ENCODE assay signal across 23 mouse cellular contexts in the genomic region with DNA sequence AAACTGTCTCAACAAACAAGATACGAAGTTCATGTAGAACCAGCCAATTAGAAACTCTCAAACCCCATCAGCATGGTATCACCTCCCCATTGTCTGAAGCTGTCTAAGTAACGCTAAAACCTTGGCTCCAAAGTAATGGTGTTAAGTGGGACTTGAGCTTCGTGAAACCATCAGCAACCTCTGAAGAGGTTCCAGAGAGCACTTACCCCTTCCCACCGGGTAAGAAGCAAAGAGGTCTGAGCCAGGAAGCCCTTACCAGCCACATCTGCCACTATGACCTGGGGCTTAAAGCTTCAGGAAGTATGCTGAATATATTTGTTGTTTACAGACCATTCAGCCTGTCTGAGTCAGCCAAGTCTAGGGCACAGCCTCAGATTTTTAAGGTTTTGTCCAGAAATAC. TPM values are rescaled to one million over a fixed set of nuclear protein-coding genes. Genes with fewer than 3 reads are reported as not detected.
A peak's percentile ranks its signal among the peaks of the same experiment; 100 is the strongest.
DNase-seq lines count a peak whose midpoint lies in the region; ATAC-seq and TF ChIP-seq lines count a peak whose summit lies in the region.
"Had no signal": no experiment of that assay in that cellular context is flagged by ENCODE, and none has a peak within 500 bp of the region (broad histone marks: within the 10 kb centered on the region; RNA-seq: fewer than 3 reads in every experiment).

No protein-coding gene starts in this region.

- ATAC-seq in embryonic facial prominence, embryonic 13.5 days (ENCODE audit: insufficient number of reproducible peaks, insufficient read depth, low FRiP score, low TSS enrichment, low read depth), result no peak
- peak; percentile 69 for ATAC-seq in lung, postnatal 0 days
- no peak for ATAC-seq in midbrain, embryonic 13.5 days
- no peak for ATAC-seq in midbrain, embryonic 16.5 days
- ATAC-seq: activated CD4-positive, CD25-positive, alpha-beta regulatory T cell, adult 4 months; CD4-positive, CD25-positive, alpha-beta regulatory T cell, adult 4 months; forebrain, embryonic 13.5 days; forebrain, embryonic 15.5 days; forebrain, postnatal 0 days; Patski had no signal

- H3K36me3 ChIP-seq in embryonic facial prominence, embryonic 13.5 days, result peaks cover 66% of the 10 kb centered on the region
- H3K36me3 ChIP-seq in embryonic facial prominence, embryonic 10.5 days (replicated peaks), result peaks cover 79% of the 10 kb centered on the region
- peaks cover 15% of the 10 kb centered on the region; the same call in 1 of the 2 replicates for H3K36me3 ChIP-seq in lung, postnatal 0 days (ENCODE audit: insufficient read depth, low read length)
- peaks cover 60% of the 10 kb centered on the region for H3K36me3 ChIP-seq in midbrain, embryonic 13.5 days
- peaks cover 15% of the 10 kb centered on the region for H3K36me3 ChIP-seq in midbrain, embryonic 16.5 days (ENCODE audit: control insufficient read depth, insufficient read depth, low read length)

- WGBS in embryonic facial prominence, embryonic 13.5 days, result 81% methylated on average over 4 of the region's 4 CpGs
- WGBS in embryonic facial prominence, embryonic 10.5 days, result 80% methylated on average over 4 of the region's 4 CpGs
- WGBS in lung, postnatal 0 days, result 55% methylated on average over 4 of the region's 4 CpGs
- WGBS in midbrain, embryonic 13.5 days, result 82% methylated on average over 4 of the region's 4 CpGs
- WGBS in midbrain, embryonic 16.5 days, result 91% methylated on average over 4 of the region's 4 CpGs

- no peak overlapping the region for H3K4me2 ChIP-seq in embryonic facial prominence, embryonic 13.5 days
- no peak overlapping the region for H3K4me2 ChIP-seq in lung, postnatal 0 days (replicated peaks; ENCODE audit: low read depth, low read length)
- H3K4me2 ChIP-seq in midbrain, embryonic 13.5 days (replicated peaks), result no peak overlapping the region
- H3K4me2 ChIP-seq in midbrain, embryonic 16.5 days (ENCODE audit: low read length), result no peak overlapping the region
- H3K4me2 ChIP-seq: forebrain, embryonic 13.5 days; forebrain, embryonic 15.5 days had no signal

- no peak overlapping the region for H3K27ac ChIP-seq in embryonic facial prominence, embryonic 13.5 days
- no peak overlapping the region for H3K27ac ChIP-seq in embryonic facial prominence, embryonic 10.5 days (replicated peaks)
- H3K27ac ChIP-seq in lung, postnatal 0 days (ENCODE audit: low read length), result no peak overlapping the region
- no peak overlapping the region for H3K27ac ChIP-seq in midbrain, embryonic 13.5 days
- H3K27ac ChIP-seq in midbrain, embryonic 16.5 days (ENCODE audit: low read length), result no peak overlapping the region
- H3K27ac ChIP-seq: forebrain, embryonic 13.5 days; forebrain, embryonic 15.5 days had no signal

- H3K9me3 ChIP-seq in embryonic facial prominence, embryonic 13.5 days, result no peaks in the 10 kb centered on the region
- H3K9me3 ChIP-seq in embryonic facial prominence, embryonic 10.5 days, result no peaks in the 10 kb centered on the region
- H3K9me3 ChIP-seq in lung, postnatal 0 days (ENCODE audit: low read length), result no peaks in the 10 kb centered on the region
- no peaks in the 10 kb centered on the region for H3K9me3 ChIP-seq in midbrain, embryonic 13.5 days
- no peaks in the 10 kb centered on the region for H3K9me3 ChIP-seq in midbrain, embryonic 16.5 days (replicated peaks; ENCODE audit: control insufficient read depth, low read length, poor library complexity, severe bottlenecking)
- H3K9me3 ChIP-seq: forebrain, embryonic 15.5 days; G1E had no signal

- no peak for DNase-seq in embryonic facial prominence, embryonic 10.5 days (ENCODE audit: low spot score)
- peak; percentile 88 for DNase-seq in lung, postnatal 0 days (ENCODE audit: low spot score)
- no peak for DNase-seq in lung, postnatal 4 days
- DNase-seq: adrenal gland, adult 8-10 months; adrenal gland, postnatal 14 days; adrenal gland, postnatal 36 days; B cell, adult 2 months; cerebellum, adult 11-12 months; cerebellum, adult 2 months; cerebellum, adult 9-10 months; cerebellum, postnatal 10 days; cerebellum, postnatal 25 days; forebrain, postnatal 0 days had no signal

- TF ChIP-seq EP300 in lung, postnatal 0 days (IDR thresholded peaks at IDR 0.05), result peak; percentile 29; the same call in 1 of the 2 replicates

- H3K4me1 ChIP-seq in embryonic facial prominence, embryonic 13.5 days, result peaks cover 5% of the 10 kb centered on the region; the same call in 1 of the 2 replicates
- peaks cover 8% of the 10 kb centered on the region for H3K4me1 ChIP-seq in embryonic facial prominence, embryonic 10.5 days
- H3K4me1 ChIP-seq in lung, postnatal 0 days (ENCODE audit: insufficient read depth, low read depth, low read length), result no peaks in the 10 kb centered on the region
- H3K4me1 ChIP-seq in midbrain, embryonic 13.5 days (replicated peaks), result 0 out of 2 replicates have a peak, but pooled peaks cover 4% of the 10 kb centered on the region
- H3K4me1 ChIP-seq in midbrain, embryonic 16.5 days (ENCODE audit: control insufficient read depth, insufficient read depth, low read length), result no peaks in the 10 kb centered on the region

- no peak for TF ChIP-seq CTCF in lung, postnatal 0 days (IDR thresholded peaks at IDR 0.05)

- H3K27me3 ChIP-seq in embryonic facial prominence, embryonic 13.5 days, result no peaks in the 10 kb centered on the region
- no peaks in the 10 kb centered on the region for H3K27me3 ChIP-seq in embryonic facial prominence, embryonic 10.5 days (replicated peaks; ENCODE audit: low read depth, poor library complexity, severe bottlenecking)
- H3K27me3 ChIP-seq in lung, postnatal 0 days (replicated peaks; ENCODE audit: insufficient read depth, low read length), result no peaks in the 10 kb centered on the region
- no peaks in the 10 kb centered on the region for H3K27me3 ChIP-seq in midbrain, embryonic 13.5 days
- no peaks in the 10 kb centered on the region for H3K27me3 ChIP-seq in midbrain, embryonic 16.5 days (ENCODE audit: control insufficient read depth, insufficient read depth, low read depth, low read length)
- H3K27me3 ChIP-seq: CH12.LX; forebrain, embryonic 13.5 days; forebrain, embryonic 15.5 days; Patski had no signal

- H3K4me3 ChIP-seq in embryonic facial prominence, embryonic 13.5 days, result no peak overlapping the region
- no peak overlapping the region for H3K4me3 ChIP-seq in embryonic facial prominence, embryonic 10.5 days
- no peak overlapping the region for H3K4me3 ChIP-seq in lung, postnatal 0 days (ENCODE audit: low read depth, low read length)
- H3K4me3 ChIP-seq in midbrain, embryonic 13.5 days (replicated peaks), result no peak overlapping the region
- no peak overlapping the region for H3K4me3 ChIP-seq in midbrain, embryonic 16.5 days (ENCODE audit: low read depth, low read length)
- H3K4me3 ChIP-seq: forebrain, embryonic 13.5 days; forebrain, embryonic 15.5 days had no signal

- H3K9ac ChIP-seq in embryonic facial prominence, embryonic 13.5 days, result 0 out of 2 replicates have a peak overlapping the region, but pooled peaks have one; percentile 21
- H3K9ac ChIP-seq in lung, postnatal 0 days (replicated peaks; ENCODE audit: low read depth), result no peak overlapping the region
- H3K9ac ChIP-seq in midbrain, embryonic 13.5 days (replicated peaks), result 0 out of 2 replicates have a peak overlapping the region, but pooled peaks have one; percentile 12
- H3K9ac ChIP-seq in midbrain, embryonic 16.5 days (ENCODE audit: low read depth, low read length), result no peak overlapping the region
- H3K9ac ChIP-seq: forebrain, embryonic 13.5 days; forebrain, embryonic 15.5 days; forebrain, postnatal 0 days had no signal

RNA-seq across cellular contexts. Expression of a gene that starts 8.5 kb away (rescaled TPM):
- polyA plus RNA-seq in embryonic facial prominence, embryonic 13.5 days (2015; fragmentation: Nextera tagmentation; extraction: Ambion mirVana), result 73.2 and 74.2 TPM in 2 replicates
- polyA plus RNA-seq in embryonic facial prominence, embryonic 10.5 days (2016; fragmentation: Nextera tagmentation; extraction: Ambion mirVana), result 48.5 and 50.8 TPM in 2 replicates
- polyA plus RNA-seq in lung, postnatal 0 days (2015; fragmentation: Nextera tagmentation; extraction: Ambion mirVana), result 49.8 and 52.3 TPM in 2 replicates
- 55.1 and 63.8 TPM in 2 replicates for polyA plus RNA-seq in midbrain, embryonic 13.5 days (2015; fragmentation: Nextera tagmentation; extraction: Ambion mirVana)
- polyA plus RNA-seq in midbrain, embryonic 16.5 days (2015; fragmentation: Nextera tagmentation; extraction: Ambion mirVana), result 48.5 and 54.9 TPM in 2 replicates

RNA-seq across cellular contexts. Expression of a gene that starts 13.5 kb away (rescaled TPM):
- polyA plus RNA-seq in embryonic facial prominence, embryonic 13.5 days (2015; fragmentation: Nextera tagmentation; extraction: Ambion mirVana), result 268 and 277 TPM in 2 replicates
- polyA plus RNA-seq in embryonic facial prominence, embryonic 10.5 days (2016; fragmentation: Nextera tagmentation; extraction: Ambion mirVana), result 297 and 299 TPM in 2 replicates
- polyA plus RNA-seq in lung, postnatal 0 days (2015; fragmentation: Nextera tagmentation; extraction: Ambion mirVana), result 260 and 276 TPM in 2 replicates
- 337 and 346 TPM in 2 replicates for polyA plus RNA-seq in midbrain, embryonic 13.5 days (2015; fragmentation: Nextera tagmentation; extraction: Ambion mirVana)
- 291 and 309 TPM in 2 replicates for polyA plus RNA-seq in midbrain, embryonic 16.5 days (2015; fragmentation: Nextera tagmentation; extraction: Ambion mirVana)

RNA-seq across cellular contexts. Expression of a gene that starts 23.8 kb away (rescaled TPM):
- 2.8 and 3.4 TPM in 2 replicates for polyA plus RNA-seq in embryonic facial prominence, embryonic 13.5 days (2015; fragmentation: Nextera tagmentation; extraction: Ambion mirVana)
- 7.7 and 8.4 TPM in 2 replicates for polyA plus RNA-seq in embryonic facial prominence, embryonic 10.5 days (2016; fragmentation: Nextera tagmentation; extraction: Ambion mirVana)
- 0.25 TPM in 2 replicates for polyA plus RNA-seq in lung, postnatal 0 days (2015; fragmentation: Nextera tagmentation; extraction: Ambion mirVana)
- polyA plus RNA-seq in midbrain, embryonic 13.5 days (2015; fragmentation: Nextera tagmentation; extraction: Ambion mirVana), result 43.6 and 44.0 TPM in 2 replicates
- 109 and 151 TPM in 2 replicates for polyA plus RNA-seq in midbrain, embryonic 16.5 days (2015; fragmentation: Nextera tagmentation; extraction: Ambion mirVana)
- polyA plus RNA-seq: activated CD4-positive, CD25-positive, alpha-beta regulatory T cell, adult 4 months; CD4-positive, CD25-positive, alpha-beta regulatory T cell, adult 4 months; G1E had no signal

RNA-seq across cellular contexts. Expression of a gene that starts 32.2 kb away (rescaled TPM):
- 32.4 and 35.3 TPM in 2 replicates for polyA plus RNA-seq in embryonic facial prominence, embryonic 13.5 days (2015; fragmentation: Nextera tagmentation; extraction: Ambion mirVana)
- 49.3 and 52.2 TPM in 2 replicates for polyA plus RNA-seq in embryonic facial prominence, embryonic 10.5 days (2016; fragmentation: Nextera tagmentation; extraction: Ambion mirVana)
- polyA plus RNA-seq in lung, postnatal 0 days (2015; fragmentation: Nextera tagmentation; extraction: Ambion mirVana), result 9.8 and 12.3 TPM in 2 replicates
- polyA plus RNA-seq in midbrain, embryonic 13.5 days (2015; fragmentation: Nextera tagmentation; extraction: Ambion mirVana), result 71.3 and 72.1 TPM in 2 replicates
- polyA plus RNA-seq in midbrain, embryonic 16.5 days (2015; fragmentation: Nextera tagmentation; extraction: Ambion mirVana), result 108 and 121 TPM in 2 replicates

RNA-seq across cellular contexts. Expression of a gene that starts 38.4 kb away (rescaled TPM):
- 11.4 and 12.0 TPM in 2 replicates for polyA plus RNA-seq in embryonic facial prominence, embryonic 13.5 days (2015; fragmentation: Nextera tagmentation; extraction: Ambion mirVana)
- polyA plus RNA-seq in embryonic facial prominence, embryonic 10.5 days (2016; fragmentation: Nextera tagmentation; extraction: Ambion mirVana), result 24.9 and 26.0 TPM in 2 replicates
- 1.7 and 1.8 TPM in 2 replicates for polyA plus RNA-seq in lung, postnatal 0 days (2015; fragmentation: Nextera tagmentation; extraction: Ambion mirVana)
- polyA plus RNA-seq in midbrain, embryonic 13.5 days (2015; fragmentation: Nextera tagmentation; extraction: Ambion mirVana), result 6.3 and 7.1 TPM in 2 replicates
- polyA plus RNA-seq in midbrain, embryonic 16.5 days (2015; fragmentation: Nextera tagmentation; extraction: Ambion mirVana), result 2.4 and 2.5 TPM in 2 replicates

Comparison
In these comparisons a context has a peak if more than half of its experiments do, and no peak if none do; other contexts are left out.
1. H3K9ac ChIP-seq: peak in embryonic facial prominence, embryonic 13.5 days (single experiment) and midbrain, embryonic 13.5 days (single experiment); none in lung, postnatal 0 days (single experiment) and midbrain, embryonic 16.5 days (single experiment).